Mouse (Mus musculus) cerebral cortex, adult 2 months (tissue): ENCODE measurements around the gene Casd1.

Source experiments
- WGBS: fragments of 180-500 bp; shearing (Covaris S2); methylation state at CpG from one replicate; pipeline ENCODE4 v1.1.7; 2018; 5-methylcytosine and 5-hydroxymethylcytosine counted together

Casd1 gene

DNA sequence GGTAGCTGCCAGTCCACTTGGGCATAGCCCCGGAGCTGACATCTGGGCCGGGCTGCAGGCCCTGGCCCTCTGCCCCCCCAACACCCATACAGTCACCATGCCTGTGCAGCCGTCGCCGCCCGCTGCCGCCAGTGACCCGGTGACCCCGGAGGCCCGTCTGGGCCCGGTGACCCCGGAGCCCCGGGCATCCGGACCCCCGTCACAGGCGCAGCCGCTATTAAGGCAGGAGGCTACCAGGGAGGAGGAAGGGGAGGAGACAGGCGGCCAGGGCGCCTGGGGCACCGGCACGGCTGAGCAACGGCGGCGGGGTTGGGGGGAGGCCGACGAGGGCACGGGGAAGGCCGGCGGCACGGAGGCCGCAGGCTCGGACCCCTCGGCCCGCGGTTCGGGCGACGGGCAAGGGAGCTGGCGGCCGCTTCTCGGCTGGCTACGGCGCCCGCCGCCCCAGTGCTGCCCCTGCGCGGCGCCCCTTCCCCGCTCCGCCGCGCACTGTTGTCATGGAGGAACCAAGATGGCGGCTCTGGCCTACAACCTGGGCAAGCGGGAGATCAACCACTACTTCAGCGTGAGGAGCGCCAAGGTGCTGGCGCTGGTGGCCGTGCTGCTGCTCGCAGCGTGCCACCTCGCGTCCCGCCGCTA lies at the start of gene Casd1:
TSS of gene Casd1 (plus strand) at position 182 of the 639 bp plus-strand sequence.
- WGBS, result 1% methylated on average over 62 of the region's 64 CpGs

DNA sequence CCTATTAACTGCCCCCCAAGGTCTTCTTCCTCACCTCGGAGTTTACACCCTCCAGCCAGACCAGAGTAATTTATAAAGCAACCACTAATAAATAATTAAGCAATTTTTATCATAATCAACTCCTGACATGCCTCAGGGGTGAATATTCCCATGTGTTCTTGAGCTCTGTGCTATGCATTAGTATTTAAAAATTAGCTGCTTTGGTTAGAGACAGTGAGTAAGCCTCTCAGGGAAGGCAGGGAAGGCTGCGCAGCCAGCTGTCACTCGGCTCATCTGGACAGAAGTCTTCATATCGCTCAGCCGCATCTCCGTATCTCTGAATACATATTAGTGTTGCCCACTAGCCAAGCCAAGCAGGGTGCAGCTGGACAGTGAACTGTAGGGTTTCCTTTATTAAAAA lies 45.3 kb upstream of the Casd1 start:
- WGBS, result 87% methylated on average over 6 of the region's 6 CpGs

- 83% methylated on average over 8 of the region's 8 CpGs for WGBS
These were observed 43.6 kb upstream of the Casd1 start for GRCm38 (mm10) chr6:4557086-4557485.

GRCm38 (mm10) chr6:4557678-4558077 lies 43.0 kb upstream of the Casd1 start:
- 25% methylated on average over 7 of the region's 7 CpGs for WGBS

DNA sequence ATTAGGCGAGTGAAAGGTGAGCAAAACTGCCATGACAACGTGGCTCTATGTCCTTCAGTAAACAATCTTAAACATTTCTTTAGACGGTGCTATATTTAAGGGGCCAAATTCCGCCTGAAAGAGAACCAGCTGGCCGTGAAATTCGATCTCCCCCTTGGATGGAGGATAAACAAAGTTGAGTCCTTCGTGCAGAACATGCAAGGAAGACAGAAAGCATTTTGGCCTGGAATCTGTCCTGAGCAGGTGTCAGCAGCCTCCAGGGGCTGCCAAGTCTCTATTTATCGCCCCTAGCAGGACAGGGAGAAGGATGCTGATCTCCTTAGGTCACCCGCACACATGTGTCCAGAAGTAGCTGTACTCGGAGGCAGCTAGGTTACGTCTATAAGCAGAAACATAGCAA lies 39.5 kb upstream of the Casd1 start:
- 69% methylated on average over 11 of the region's 11 CpGs for WGBS

GRCm38 (mm10) chr6:4562401-4562800 lies 38.2 kb upstream of the Casd1 start:
- WGBS, result 55% methylated on average over 1 of the region's 1 CpGs

DNA sequence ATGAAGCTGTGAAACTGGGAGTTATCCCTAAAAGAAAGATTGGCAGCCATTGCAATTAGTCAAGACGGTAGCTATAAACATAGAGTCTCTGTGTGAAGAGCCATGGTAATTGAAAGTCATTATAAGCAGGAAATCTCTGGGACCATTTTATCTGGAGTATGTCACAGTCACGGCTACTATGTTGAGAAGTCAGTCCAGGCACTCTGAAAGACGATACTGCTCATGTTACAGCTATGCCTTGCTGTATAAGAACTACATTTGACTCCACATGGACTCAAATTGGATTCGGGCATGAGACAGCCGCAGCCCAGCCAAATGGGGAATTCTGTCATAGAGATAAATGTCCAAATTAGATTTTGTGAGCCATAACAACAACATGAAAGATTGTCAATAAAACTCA lies 37.2 kb upstream of the Casd1 start:
- WGBS, result 85% methylated on average over 5 of the region's 5 CpGs

- 85% methylated on average over 4 of the region's 4 CpGs for WGBS
These were observed 30.2 kb upstream of the Casd1 start for GRCm38 (mm10) chr6:4570412-4570811.

GRCm38 (mm10) chr6:4577756-4578155 lies 22.9 kb upstream of the Casd1 start:
- WGBS, result 49% methylated on average over 5 of the region's 5 CpGs

GRCm38 (mm10) chr6:4578343-4578742 lies 22.3 kb upstream of the Casd1 start:
- 66% methylated on average over 6 of the region's 6 CpGs for WGBS

GRCm38 (mm10) chr6:4579620-4580019 lies 21.0 kb upstream of the Casd1 start:
- WGBS, result 76% methylated on average over 5 of the region's 5 CpGs

GRCm38 (mm10) chr6:4583485-4583884 lies 17.2 kb upstream of the Casd1 start:
- 45% methylated on average over 6 of the region's 6 CpGs for WGBS

DNA sequence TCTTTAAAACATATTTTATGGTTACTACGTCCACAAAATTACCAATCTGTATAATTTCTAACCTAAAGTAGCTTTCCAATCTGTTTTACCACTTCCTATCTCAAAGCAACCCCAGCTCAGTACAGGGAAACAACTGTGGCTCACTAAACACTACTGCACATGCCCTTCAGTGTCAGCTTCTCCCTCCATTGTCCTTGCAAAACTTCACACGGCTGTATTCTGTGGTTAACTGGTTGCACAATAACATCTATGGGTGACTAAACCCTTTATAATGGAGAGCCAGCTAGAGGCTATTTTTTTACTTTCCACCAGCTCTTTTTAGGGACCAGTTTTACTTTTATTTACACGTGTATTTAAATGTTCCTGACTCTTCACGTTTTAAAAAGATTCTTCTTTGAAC lies 12.7 kb upstream of the Casd1 start:
- 60% methylated on average over 4 of the region's 4 CpGs for WGBS

DNA sequence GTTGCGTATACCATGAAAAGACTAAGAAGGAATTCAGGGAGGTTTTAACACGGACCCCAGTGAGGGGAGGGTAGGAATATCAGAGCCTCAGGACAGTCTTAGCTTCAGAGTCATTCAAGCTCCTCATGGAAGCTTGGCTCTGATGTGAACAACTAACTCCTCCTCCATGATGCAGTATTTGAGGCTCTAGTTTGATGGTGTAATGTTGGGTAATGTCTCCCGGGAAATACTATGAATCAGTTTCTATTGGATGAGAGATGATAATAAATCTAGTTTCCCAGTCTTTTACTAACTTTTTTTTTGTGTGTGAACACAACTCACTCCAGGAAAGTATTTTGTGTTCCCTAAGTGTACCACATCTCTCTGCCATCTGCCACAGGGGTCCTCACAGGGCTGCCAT lies 11.9 kb upstream of the Casd1 start:
- WGBS, result 95% methylated on average over 3 of the region's 3 CpGs

GRCm38 (mm10) chr6:4590089-4590488 lies 10.6 kb upstream of the Casd1 start:
- WGBS, result 69% methylated on average over 8 of the region's 8 CpGs

GRCm38 (mm10) chr6:4597711-4598110 lies 2.9 kb upstream of the Casd1 start:
- whole genome bisulfite sequencing, result 79% methylated on average over 4 of the region's 4 CpGs

DNA sequence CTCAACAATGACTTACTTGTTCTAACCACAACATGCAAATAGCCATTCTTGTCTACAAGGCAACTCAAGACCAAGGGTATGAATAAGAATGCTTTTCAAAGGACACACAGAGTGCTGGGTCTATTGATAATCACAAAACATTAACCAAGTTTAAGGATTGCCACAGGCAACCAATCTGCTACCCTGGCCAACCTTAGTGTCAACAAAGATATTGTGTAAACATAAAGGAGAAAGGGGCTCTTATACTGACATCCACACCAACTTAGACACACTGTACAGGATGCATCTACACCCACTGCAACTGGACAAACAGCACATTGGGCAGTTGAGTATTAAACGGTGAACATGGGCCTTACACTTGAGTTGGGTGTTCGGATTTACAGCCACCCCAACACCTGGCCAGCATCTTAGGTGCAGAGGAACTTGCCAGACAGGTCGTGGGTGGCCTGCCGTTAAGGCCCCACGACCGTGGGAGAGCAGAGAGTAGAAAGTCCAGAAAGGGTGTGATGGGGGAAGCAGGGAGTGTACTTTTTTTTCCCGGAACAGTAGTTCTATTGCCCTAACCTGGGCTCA lies 468 bp upstream of the Casd1 start:
- 31% methylated on average over 7 of the region's 7 CpGs for WGBS

- WGBS, result 6% methylated on average over 53 of the region's 58 CpGs
These were observed 775 bp downstream of the Casd1 start for GRCm38 (mm10) chr6:4601297-4601931.

DNA sequence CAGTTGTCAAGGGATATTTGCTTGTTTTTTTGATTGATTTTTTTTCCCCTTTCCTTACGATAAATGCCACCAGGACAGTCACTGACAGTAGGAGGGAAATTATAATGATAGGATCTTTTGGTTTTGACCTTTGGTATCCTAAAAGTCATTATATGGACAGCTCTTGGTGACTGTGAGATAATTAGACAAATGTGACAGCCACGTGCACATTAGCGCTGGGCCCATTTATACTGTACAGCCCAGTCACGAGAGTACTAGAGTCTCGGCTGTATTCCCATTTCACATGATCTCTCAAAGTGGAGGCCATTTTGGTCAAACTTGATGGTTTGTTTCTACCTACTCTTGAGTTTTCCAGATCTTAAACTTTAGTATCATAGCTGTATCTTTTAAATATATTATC lies 1.4 kb downstream of the Casd1 start:
- WGBS, result 84% methylated on average over 5 of the region's 5 CpGs

DNA sequence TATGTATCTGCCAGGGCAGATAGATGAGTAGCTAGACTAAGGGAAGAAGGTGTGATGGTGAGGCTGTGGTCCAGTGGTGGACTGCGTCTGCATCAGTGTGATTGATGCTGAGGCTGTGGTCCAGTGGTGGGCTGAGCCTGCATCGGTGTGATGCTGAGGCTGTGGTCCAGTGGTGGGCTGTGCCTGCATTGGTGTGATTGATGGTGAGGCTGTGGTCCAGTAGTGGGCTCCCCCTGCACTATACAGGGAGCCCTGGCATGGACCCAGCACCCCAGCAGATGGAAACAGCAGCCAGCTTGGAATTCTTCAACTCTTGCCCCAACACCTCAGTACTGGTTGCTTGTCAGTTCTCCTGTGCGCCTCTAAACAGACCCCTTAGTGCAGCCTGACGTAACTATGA lies 5.8 kb downstream of the Casd1 start:
- WGBS, result 81% methylated on average over 4 of the region's 4 CpGs

GRCm38 (mm10) chr6:4610216-4610896 lies 9.7 kb downstream of the Casd1 start:
- 89% methylated on average over 4 of the region's 4 CpGs for WGBS

DNA sequence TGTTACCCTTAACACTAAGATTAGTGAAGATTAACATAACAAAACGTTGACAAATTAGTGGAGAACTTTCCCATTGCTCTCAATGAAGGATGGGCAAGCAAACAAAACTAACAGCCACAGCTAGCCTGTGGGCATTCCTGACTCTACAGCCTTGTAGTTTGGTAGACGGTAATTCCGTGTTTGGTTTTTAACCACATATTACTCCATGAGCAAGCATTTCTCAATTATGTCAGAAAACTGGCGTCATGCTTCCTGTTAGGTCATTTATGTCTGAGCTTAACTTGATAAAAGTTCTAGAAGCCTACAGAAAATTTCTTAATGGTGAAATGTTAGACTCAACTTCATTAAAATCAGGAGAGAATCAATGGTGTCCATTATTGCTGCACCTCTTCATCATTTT lies 11.2 kb downstream of the Casd1 start:
- WGBS, result 91% methylated on average over 4 of the region's 4 CpGs

DNA sequence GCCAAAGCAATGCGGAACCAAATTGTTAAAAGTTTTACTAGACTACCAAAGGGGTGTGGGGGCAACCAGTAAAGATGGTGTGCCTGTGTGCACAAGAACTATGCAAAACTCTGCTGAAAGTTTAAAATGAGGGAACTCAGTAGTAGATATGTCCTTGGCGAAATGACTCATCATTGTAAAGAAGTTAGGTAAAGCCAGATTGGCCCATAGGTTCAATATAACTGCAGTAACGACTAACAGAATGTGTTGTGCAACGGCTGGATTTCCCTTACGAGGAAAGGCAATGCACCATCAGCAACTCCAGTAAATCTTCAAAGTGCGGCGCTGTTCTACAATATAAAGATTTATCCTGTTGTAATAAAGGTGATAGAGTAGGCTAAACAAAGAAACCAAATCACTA lies 11.8 kb downstream of the Casd1 start:
- 94% methylated on average over 7 of the region's 7 CpGs for WGBS
